25 mouse cellular contexts compared by ENCODE assay signal in the genomic region with DNA sequence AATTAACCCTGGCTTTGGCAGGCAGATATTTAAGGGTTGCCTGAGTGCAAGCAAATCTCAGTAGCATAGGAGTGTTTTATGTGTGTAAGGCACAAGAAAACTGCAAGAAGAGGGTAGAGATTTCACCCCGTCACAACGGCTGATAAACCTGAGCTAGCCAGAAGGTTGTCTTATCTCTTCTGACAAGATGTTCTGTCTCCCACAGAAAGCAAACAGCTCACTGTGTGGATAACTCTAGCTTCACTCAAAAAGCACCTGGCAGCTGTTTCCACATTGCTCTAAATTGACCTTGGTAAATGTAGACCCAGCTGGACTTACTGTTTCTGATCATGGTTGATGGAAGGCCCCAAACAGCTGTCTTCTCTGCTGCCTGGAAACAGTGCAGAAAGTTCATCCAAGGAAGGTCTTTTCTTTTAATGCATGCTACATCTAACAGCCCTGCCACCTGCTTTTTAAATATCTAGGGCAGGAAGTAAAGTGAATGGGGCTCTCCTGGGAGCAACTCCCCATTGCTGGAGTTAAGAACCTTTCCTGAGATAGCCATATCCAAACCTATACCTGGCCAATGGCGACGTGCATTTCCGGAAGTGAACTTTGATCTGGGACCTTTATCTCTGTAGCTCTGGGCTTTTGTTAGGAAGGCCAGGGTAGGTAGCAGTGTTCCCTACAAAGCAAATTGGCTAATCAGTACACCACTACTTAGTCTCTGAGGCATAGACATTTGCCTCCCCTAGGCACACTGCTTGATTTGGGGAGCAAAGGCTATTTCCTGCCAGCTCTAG. TPM values are rescaled to one million over a fixed set of nuclear protein-coding genes. Genes with fewer than 3 reads are reported as not detected.
DNase-seq lines count a peak whose midpoint lies in the region; ATAC-seq and TF ChIP-seq lines count a peak whose summit lies in the region.
"Had no signal": no experiment of that assay in that cellular context is flagged by ENCODE, and none has a peak within 500 bp of the region (broad histone marks: within the 10 kb centered on the region; RNA-seq: fewer than 3 reads in every experiment).

No protein-coding gene starts in this region.

- no peak overlapping the region for H3K27ac ChIP-seq in intestine, embryonic 15.5 days
- no peak overlapping the region for H3K27ac ChIP-seq in intestine, postnatal 0 days (ENCODE audit: low read depth, low read length)
- no peak overlapping the region for H3K27ac ChIP-seq in stomach, embryonic 16.5 days (ENCODE audit: low read length)
- no peak overlapping the region for H3K27ac ChIP-seq in forebrain, embryonic 14.5 days (ENCODE audit: low read depth, low read length)
- no peak overlapping the region for H3K27ac ChIP-seq in embryonic facial prominence, embryonic 10.5 days (replicated peaks)
- H3K27ac ChIP-seq: embryonic facial prominence, embryonic 12.5 days; embryonic facial prominence, embryonic 15.5 days; forebrain, embryonic 15.5 days; heart, adult 2 months; heart, embryonic 15.5 days; hindbrain, embryonic 14.5 days; hindbrain, postnatal 0 days had no signal

- peaks cover 4% of the 10 kb centered on the region for H3K4me1 ChIP-seq in intestine, embryonic 15.5 days (replicated peaks)
- peaks cover 4% of the 10 kb centered on the region; the same call in 1 of the 2 replicates for H3K4me1 ChIP-seq in intestine, postnatal 0 days (replicated peaks; ENCODE audit: control insufficient read depth, insufficient read depth, low read length)
- no peaks in the 10 kb centered on the region for H3K4me1 ChIP-seq in stomach, embryonic 16.5 days (ENCODE audit: control insufficient read depth, insufficient read depth, low read length)
- H3K4me1 ChIP-seq in forebrain, embryonic 14.5 days (ENCODE audit: control insufficient read depth, insufficient read depth, low read length): 0 out of 2 replicates have a peak, but pooled peaks cover 2% of the 10 kb centered on the region
- peaks cover 6% of the 10 kb centered on the region for H3K4me1 ChIP-seq in embryonic facial prominence, embryonic 10.5 days

- no peak overlapping the region for H3K9ac ChIP-seq in intestine, embryonic 15.5 days
- H3K9ac ChIP-seq in intestine, postnatal 0 days (ENCODE audit: low read depth, low read length): no peak overlapping the region
- H3K9ac ChIP-seq in stomach, embryonic 16.5 days (ENCODE audit: low read length): no peak overlapping the region
- H3K9ac ChIP-seq in forebrain, embryonic 14.5 days (ENCODE audit: low read length): no peak overlapping the region
- H3K9ac ChIP-seq: embryonic facial prominence, embryonic 12.5 days; embryonic facial prominence, embryonic 15.5 days; forebrain, embryonic 15.5 days; heart, embryonic 12.5 days; heart, embryonic 15.5 days; hindbrain, embryonic 14.5 days had no signal

- no peaks in the 10 kb centered on the region for H3K36me3 ChIP-seq in intestine, embryonic 15.5 days
- no peaks in the 10 kb centered on the region for H3K36me3 ChIP-seq in intestine, postnatal 0 days (ENCODE audit: control insufficient read depth, insufficient read depth)
- H3K36me3 ChIP-seq in stomach, embryonic 16.5 days (ENCODE audit: control insufficient read depth, insufficient read depth, low read length): no peaks in the 10 kb centered on the region
- no peaks in the 10 kb centered on the region for H3K36me3 ChIP-seq in forebrain, embryonic 14.5 days (ENCODE audit: control insufficient read depth, insufficient read depth, low read length)
- no peaks in the 10 kb centered on the region for H3K36me3 ChIP-seq in embryonic facial prominence, embryonic 10.5 days (replicated peaks)
- H3K36me3 ChIP-seq: embryonic facial prominence, embryonic 12.5 days; embryonic facial prominence, embryonic 15.5 days; forebrain, embryonic 15.5 days; heart, embryonic 12.5 days; heart, embryonic 15.5 days had no signal

- peak; percentile 52 for ATAC-seq in intestine, embryonic 15.5 days
- ATAC-seq in intestine, postnatal 0 days: no peak; the same call in 1 of the 2 replicates
- ATAC-seq in megakaryocyte progenitor cell, adult 5-6 weeks (replicated peaks; ENCODE audit: poor library complexity): 0 out of 2 replicates have a peak, but pooled peaks have one; percentile 5
- ATAC-seq in stomach, embryonic 16.5 days (ENCODE audit: insufficient read depth, low FRiP score): peak; percentile 59; the same call in 1 of the 2 replicates
- ATAC-seq in forebrain, embryonic 14.5 days: no peak
- ATAC-seq: activated CD4-positive, CD25-positive, alpha-beta regulatory T cell, adult 4 months; CD4-positive, CD25-positive, alpha-beta regulatory T cell, adult 4 months; forebrain, embryonic 15.5 days; hindbrain, postnatal 0 days; inflammation-experienced regulatory T-cells, adult 6 months had no signal

- H3K9me3 ChIP-seq in intestine, embryonic 15.5 days: no peaks in the 10 kb centered on the region
- no peaks in the 10 kb centered on the region for H3K9me3 ChIP-seq in intestine, postnatal 0 days (ENCODE audit: control insufficient read depth)
- no peaks in the 10 kb centered on the region for H3K9me3 ChIP-seq in stomach, embryonic 16.5 days (replicated peaks; ENCODE audit: control insufficient read depth, low read length)
- no peaks in the 10 kb centered on the region for H3K9me3 ChIP-seq in forebrain, embryonic 14.5 days (replicated peaks; ENCODE audit: control insufficient read depth, low read length)
- no peaks in the 10 kb centered on the region for H3K9me3 ChIP-seq in embryonic facial prominence, embryonic 10.5 days
- H3K9me3 ChIP-seq: embryonic facial prominence, embryonic 12.5 days; embryonic facial prominence, embryonic 15.5 days; forebrain, embryonic 15.5 days; heart, embryonic 12.5 days; heart, embryonic 15.5 days had no signal

- no peak for TF ChIP-seq CTCF in intestine, postnatal 0 days (IDR thresholded peaks at IDR 0.05; ENCODE audit: low read depth)

- H3K4me2 ChIP-seq in intestine, embryonic 15.5 days (replicated peaks): no peak overlapping the region
- H3K4me2 ChIP-seq in intestine, postnatal 0 days (replicated peaks; ENCODE audit: low read depth): no peak overlapping the region
- no peak overlapping the region for H3K4me2 ChIP-seq in stomach, embryonic 16.5 days (ENCODE audit: low read depth, low read length)
- H3K4me2 ChIP-seq in forebrain, embryonic 14.5 days (ENCODE audit: low read length): no peak overlapping the region
- H3K4me2 ChIP-seq: embryonic facial prominence, embryonic 12.5 days; embryonic facial prominence, embryonic 15.5 days; forebrain, embryonic 15.5 days; heart, embryonic 12.5 days; heart, embryonic 15.5 days; hindbrain, embryonic 14.5 days had no signal

- no peak for DNase-seq in forebrain, embryonic 14.5 days (ENCODE audit: low spot score)
- no peak for DNase-seq in embryonic facial prominence, embryonic 10.5 days (ENCODE audit: low spot score)
- DNase-seq: adrenal gland, adult 8-10 months; adrenal gland, postnatal 25 days; cerebellum, adult 18-20 months; cerebellum, adult 9-10 months; cerebellum, postnatal 14 days; gastrocnemius, postnatal 25 days; heart, adult 2 months; heart, postnatal 10 days; heart, postnatal 4 days had no signal

- 63% methylated on average over 5 of the region's 5 CpGs for WGBS in intestine, embryonic 15.5 days
- 53% methylated on average over 5 of the region's 5 CpGs for WGBS in intestine, postnatal 0 days
- 61% methylated on average over 5 of the region's 5 CpGs for WGBS in stomach, embryonic 16.5 days
- 92% methylated on average over 5 of the region's 5 CpGs for WGBS in forebrain, embryonic 14.5 days
- 90% methylated on average over 5 of the region's 5 CpGs for WGBS in embryonic facial prominence, embryonic 10.5 days

- no peak overlapping the region for H3K4me3 ChIP-seq in intestine, embryonic 15.5 days (replicated peaks)
- H3K4me3 ChIP-seq in intestine, postnatal 0 days (ENCODE audit: low read depth, low read length): no peak overlapping the region
- no peak overlapping the region for H3K4me3 ChIP-seq in stomach, embryonic 16.5 days (replicated peaks; ENCODE audit: low read length)
- no peak overlapping the region for H3K4me3 ChIP-seq in forebrain, embryonic 14.5 days (ENCODE audit: low read depth, low read length)
- no peak overlapping the region for H3K4me3 ChIP-seq in embryonic facial prominence, embryonic 10.5 days
- H3K4me3 ChIP-seq: embryonic facial prominence, embryonic 12.5 days; embryonic facial prominence, embryonic 15.5 days; forebrain, embryonic 15.5 days; heart, adult 2 months; heart, embryonic 12.5 days; heart, embryonic 15.5 days had no signal

- H3K27me3 ChIP-seq in intestine, embryonic 15.5 days (replicated peaks): 0 out of 2 replicates have a peak, but pooled peaks cover 11% of the 10 kb centered on the region
- peaks cover 10% of the 10 kb centered on the region; the same call in 1 of the 2 replicates for H3K27me3 ChIP-seq in intestine, postnatal 0 days (replicated peaks; ENCODE audit: control insufficient read depth, insufficient read depth, low read length)
- no peaks in the 10 kb centered on the region for H3K27me3 ChIP-seq in stomach, embryonic 16.5 days (ENCODE audit: control insufficient read depth, insufficient read depth, low read length)
- H3K27me3 ChIP-seq in forebrain, embryonic 14.5 days (replicated peaks; ENCODE audit: control insufficient read depth, insufficient read depth, low read length): no peaks in the 10 kb centered on the region
- H3K27me3 ChIP-seq in embryonic facial prominence, embryonic 10.5 days (replicated peaks; ENCODE audit: low read depth, poor library complexity, severe bottlenecking): peaks cover 22% of the 10 kb centered on the region
- H3K27me3 ChIP-seq: forebrain, embryonic 15.5 days had no signal

RNA-seq across cellular contexts. Expression of gene Ptprn2, which starts 5.2 kb away (rescaled TPM):
- polyA plus RNA-seq in intestine, embryonic 15.5 days (2015; fragmentation: Nextera tagmentation; extraction: Ambion mirVana): 1.9 and 3.6 TPM in 2 replicates
- polyA plus RNA-seq in intestine, postnatal 0 days (2015; fragmentation: Nextera tagmentation; extraction: Ambion mirVana): 1.2 and 1.3 TPM in 2 replicates
- total RNA-seq in megakaryocyte progenitor cell, adult 5-6 weeks (2015): not detected in 2 replicates
- not detected in 2 replicates for total RNA-seq in megakaryocyte progenitor cell, adult 5-6 weeks (2017)
- 3.2 and 3.5 TPM in 2 replicates for polyA plus RNA-seq in stomach, embryonic 16.5 days (2015; fragmentation: Nextera tagmentation; extraction: Ambion mirVana)
- polyA plus RNA-seq in forebrain, embryonic 14.5 days (2014; fragmentation: Nextera tagmentation; extraction: Ambion mirVana): 4.1 and 7.3 TPM in 2 replicates
- 1.4 and 2.3 TPM in 2 replicates for polyA plus RNA-seq in embryonic facial prominence, embryonic 10.5 days (2016; fragmentation: Nextera tagmentation; extraction: Ambion mirVana)
- total RNA-seq: gastrocnemius, postnatal 25 days had no signal
- polyA plus RNA-seq: activated CD4-positive, CD25-positive, alpha-beta regulatory T cell, adult 4 months; CD4-positive, CD25-positive, alpha-beta regulatory T cell, adult 4 months had no signal

Comparison
In these comparisons a context has a peak if more than half of its experiments do, and no peak if none do; other contexts are left out.
1. ATAC-seq: peak in intestine, embryonic 15.5 days (single experiment), megakaryocyte progenitor cell, adult 5-6 weeks (single experiment) and stomach, embryonic 16.5 days (single experiment); none in intestine, postnatal 0 days (single experiment) and forebrain, embryonic 14.5 days (single experiment).